Mouse (Mus musculus) central nervous system, embryonic 18 days (tissue): ENCODE data around the gene Vmn1r207-ps. TPM values are rescaled to one million over a fixed set of nuclear protein-coding genes. Genes with fewer than 3 reads are reported as not detected.

Experiments used
- polyA plus RNA-seq: library from polyadenylated mRNA; depleted of rRNA; stranded (reverse); fragments of >200 nt; gene quantifications from 2 replicates; pipeline ENCODE4 v1.2.3, GENCODE M21; 2012; rRNA removed

Gene Vmn1r207-ps
- polyA plus RNA-seq, result not detected in 2 replicates

DNA sequence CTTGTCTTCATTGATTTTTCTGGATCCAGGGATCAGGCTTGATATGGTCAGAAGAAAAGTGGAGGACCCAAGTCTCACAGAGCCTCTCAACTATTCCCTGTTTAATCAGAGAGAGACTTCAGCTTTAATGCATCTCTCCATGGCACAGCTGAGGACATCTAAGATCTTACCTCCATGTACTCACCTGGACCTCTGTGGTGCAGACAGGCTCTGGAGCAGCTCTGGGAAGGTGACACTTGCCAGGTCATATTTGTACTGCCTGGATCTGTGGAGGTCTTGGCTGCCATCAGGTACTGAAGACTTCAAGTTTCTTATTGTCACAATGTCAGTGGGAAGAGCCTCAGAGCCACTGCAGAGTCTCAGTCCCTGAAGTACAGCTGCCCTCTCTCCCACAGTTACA, at the start of gene Vmn1r207-ps:
Vmn1r207-ps (minus strand) TSS at position 101 of the 400 bp plus-strand sequence.

DNA sequence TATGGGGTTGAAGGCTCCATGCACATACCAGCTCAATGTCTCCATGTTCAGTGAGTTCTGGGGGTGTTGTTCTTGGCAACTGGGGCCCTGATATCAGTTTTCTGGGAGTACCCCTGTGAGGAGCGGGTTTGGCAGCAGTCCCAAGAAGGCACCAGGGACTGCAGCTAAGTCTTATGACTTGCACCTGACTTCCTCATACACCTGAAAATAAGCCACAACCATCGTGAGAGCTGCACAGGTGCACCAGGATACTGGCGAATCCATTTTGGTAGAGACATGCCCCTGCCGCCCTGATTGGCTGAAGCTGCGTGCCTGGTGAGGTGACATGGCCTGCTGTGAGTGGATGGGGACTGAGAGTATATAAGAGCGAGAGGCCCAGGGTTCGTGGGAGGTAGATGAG, 47.9 kb upstream of the Vmn1r207-ps start, which contains the start of gene Vmn1r208:
Vmn1r208 (minus strand) TSS at position 101 of the 400 bp plus-strand sequence.

Other genes starting within 250 kb of the Vmn1r207-ps start
- gene Vmn1r202, start 224.2 kb downstream of the Vmn1r207-ps start, polyA plus RNA-seq, result 0.01 TPM in 1 of 2 replicates, not detected in the other
- not detected in 2 replicates for gene Vmn1r203, start 211.5 kb downstream of the Vmn1r207-ps start, polyA plus RNA-seq
- gene Vmn1r204, start 176.4 kb downstream of the Vmn1r207-ps start, polyA plus RNA-seq, result not detected in 2 replicates
- not detected in 2 replicates for gene Vmn1r205, start 136.6 kb downstream of the Vmn1r207-ps start, polyA plus RNA-seq
- not detected in 2 replicates for gene Vmn1r206, start 105.4 kb downstream of the Vmn1r207-ps start, polyA plus RNA-seq
- gene Vmn1r208, start 47.8 kb upstream of the Vmn1r207-ps start, polyA plus RNA-seq, result not detected in 2 replicates
- gene Vmn1r209, start 80.1 kb upstream of the Vmn1r207-ps start, polyA plus RNA-seq, result not detected in 2 replicates
- not detected in 2 replicates for gene Vmn1r210, start 101.7 kb upstream of the Vmn1r207-ps start, polyA plus RNA-seq
- not detected in 2 replicates for gene Vmn1r211, start 127.9 kb upstream of the Vmn1r207-ps start, polyA plus RNA-seq
- gene Vmn1r212, start 154.6 kb upstream of the Vmn1r207-ps start, polyA plus RNA-seq, result not detected in 2 replicates